Mouse (Mus musculus) urinary bladder, adult 2 months (tissue): ENCODE measurements at regions not wholly inside any gene's neighbourhood (a gene's known extent, or its start where the extent isn't known, plus 50 kb on each side); places are given as distances from the start of the nearest gene placed in this dataset.

Source experiments
- DNase-seq: peaks from one replicate; pipeline ENCODE4 v3.0.0; 2022; ENCODE audit warnings: low spot score

DNA sequence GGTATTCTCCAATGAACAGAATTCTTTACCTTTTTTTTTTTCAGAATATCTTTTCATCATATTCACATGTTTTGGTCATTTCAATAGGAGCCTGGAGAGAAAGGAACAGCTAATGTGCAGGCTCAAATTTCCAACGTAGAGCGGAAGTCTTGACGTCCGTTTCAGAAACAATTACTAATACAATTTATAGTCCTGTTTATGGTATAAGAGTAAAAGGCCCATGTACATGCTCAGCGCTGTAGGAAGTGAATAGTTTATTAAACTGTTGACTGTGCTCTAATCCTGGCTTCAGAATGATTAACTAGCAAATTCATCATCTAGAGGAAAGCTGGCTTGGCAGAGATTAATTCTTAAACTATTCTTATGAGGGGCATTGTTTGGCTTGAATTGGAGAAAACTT is 142.1 kb downstream of the Pik3r1 start:
- no peak for DNase-seq

DNA sequence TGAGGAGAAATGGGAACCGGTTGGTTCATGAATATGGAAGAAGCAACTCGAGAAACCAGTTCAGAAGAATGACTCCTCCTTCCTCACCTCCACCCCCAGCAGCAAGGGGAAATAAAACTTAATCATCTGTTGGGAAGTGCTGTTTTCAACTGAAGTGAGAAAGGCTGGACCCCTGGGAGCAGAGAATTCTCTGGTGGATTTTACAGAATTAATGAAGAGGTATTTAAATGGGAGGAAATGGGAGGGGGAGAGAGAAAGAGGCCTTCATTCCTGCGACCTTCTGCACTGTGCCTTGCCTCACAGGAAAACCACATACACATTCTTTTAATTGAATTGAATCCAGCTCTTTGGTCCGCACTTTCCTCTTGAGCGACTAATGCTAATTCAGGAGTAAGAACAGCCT is 143.8 kb downstream of the Pik3r1 start:
- DNase-seq = no peak

DNA sequence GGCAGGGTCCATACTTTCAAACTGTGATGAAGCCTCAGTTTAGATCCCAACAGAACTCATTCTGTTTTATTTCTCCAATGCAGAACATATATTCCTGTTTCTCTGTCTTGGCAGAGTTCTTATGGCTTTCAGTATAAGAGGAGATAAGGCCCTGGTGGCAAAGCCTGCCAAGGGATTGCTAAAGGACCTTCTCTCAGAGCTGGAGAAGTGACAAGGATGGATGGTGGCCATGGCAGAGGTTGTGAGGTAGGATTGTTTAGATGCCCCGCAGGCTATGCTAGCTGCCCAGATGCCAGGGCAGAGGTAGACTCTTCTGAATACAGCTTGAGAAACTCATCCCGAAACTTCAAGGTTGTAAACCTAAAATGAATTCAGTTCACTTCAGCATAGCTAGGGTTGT is 145.4 kb downstream of the Pik3r1 start:
- no peak for DNase-seq

DNA sequence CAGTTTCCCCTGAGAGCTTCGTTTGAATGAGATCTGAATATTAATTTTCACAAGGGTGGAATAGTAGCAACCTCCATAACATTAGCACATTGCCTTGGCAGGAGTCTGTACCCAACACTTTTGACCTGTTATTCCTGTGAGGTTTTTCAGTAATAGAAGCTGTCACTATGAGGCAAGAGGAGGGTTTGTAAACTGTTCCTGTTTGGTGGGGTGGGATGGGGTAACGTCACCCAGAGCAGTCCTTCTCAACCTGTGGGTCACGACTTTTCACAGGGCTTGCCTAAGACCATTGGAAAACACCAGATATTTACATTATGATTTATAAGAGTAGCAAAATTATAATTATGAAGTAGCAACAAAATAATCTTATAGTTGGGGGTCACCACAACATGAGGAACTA is 147.4 kb downstream of the Pik3r1 start:
- DNase-seq = no peak

DNA sequence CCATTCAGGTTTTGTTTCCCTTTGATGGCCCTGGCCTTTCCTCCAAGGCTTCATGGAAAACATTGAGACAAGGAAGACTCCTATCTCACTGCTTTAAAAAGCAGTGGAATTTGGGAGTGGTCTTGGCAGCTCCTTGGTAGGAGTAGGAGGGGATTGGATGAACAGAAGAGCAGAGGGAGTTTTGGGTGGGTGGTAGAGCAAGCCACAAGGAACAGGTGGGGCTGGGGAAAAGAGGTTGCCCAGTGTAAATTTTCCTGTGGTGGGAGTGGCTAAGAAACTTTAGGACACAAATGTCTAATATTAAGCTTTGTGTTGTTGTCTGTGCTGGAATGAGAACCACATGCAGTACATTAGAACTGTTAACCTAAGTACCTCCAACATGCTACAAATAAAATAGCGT is 148.9 kb downstream of the Pik3r1 start:
- DNase-seq = no peak

DNA sequence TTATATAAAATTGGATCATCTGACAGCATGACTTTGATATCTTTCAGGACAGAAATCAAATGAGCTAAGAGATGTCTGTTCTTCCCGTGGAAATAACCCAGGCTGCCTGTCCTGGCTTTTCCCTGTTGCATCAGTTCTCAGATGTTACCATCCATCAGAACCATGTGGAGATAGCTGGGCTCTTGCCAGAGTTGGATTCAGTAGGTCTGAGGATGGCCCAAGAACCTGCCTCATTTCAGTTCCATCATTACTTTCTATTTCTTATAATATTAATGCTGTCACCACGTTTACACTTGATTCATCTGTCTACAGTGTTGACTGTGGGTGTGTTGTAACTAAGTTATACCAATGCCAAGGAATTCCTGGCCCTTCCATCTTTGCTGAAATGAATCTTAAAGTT is 155.2 kb downstream of the Pik3r1 start:
- no peak for DNase-seq

DNA sequence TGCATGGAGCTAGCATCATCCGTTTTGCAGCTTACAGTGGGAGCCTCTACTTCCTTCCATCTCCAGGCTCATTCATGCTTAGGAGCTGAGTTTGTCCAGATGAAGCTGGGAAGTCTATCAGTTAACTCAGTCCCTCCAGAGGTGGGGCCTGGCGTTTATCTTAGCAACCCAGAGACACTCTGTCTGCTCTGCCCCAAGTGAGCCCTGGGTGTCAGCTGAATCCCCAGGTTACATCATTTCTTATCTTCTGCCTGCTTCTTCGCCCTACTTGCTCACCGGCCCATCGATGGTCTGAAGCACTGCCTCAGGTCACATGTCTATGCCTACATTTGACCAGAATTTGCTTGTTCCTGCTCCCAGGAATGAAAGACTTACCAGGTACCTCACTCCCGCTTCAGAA is 156.3 kb downstream of the Pik3r1 start:
- DNase-seq = no peak

DNA sequence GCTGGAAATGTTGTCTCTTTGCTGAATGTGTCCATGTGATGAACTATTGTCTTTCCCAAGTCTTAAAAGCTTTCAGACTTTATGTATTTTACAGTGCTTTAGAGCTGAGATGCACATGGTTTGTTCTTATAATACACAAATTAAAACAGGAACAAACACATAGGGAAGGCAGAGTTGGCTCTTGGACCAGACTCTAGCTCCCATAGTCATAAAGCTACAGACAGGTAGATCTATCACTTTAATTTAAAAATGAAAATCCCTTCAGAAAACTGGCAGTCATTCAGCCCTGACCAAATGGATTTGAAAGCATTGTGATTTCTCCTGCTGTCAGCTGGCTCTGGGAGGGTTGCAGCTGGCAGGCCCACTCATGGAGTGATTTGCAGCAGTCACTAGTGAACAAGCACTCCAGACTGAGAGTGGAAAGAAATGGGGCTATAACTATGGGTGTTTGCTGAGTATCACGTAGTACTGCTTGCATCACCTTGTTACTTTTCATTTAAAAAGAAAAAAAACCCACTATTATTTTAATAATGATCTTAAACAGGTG is 161.8 kb downstream of the Pik3r1 start:
- DNase-seq = no peak

DNA sequence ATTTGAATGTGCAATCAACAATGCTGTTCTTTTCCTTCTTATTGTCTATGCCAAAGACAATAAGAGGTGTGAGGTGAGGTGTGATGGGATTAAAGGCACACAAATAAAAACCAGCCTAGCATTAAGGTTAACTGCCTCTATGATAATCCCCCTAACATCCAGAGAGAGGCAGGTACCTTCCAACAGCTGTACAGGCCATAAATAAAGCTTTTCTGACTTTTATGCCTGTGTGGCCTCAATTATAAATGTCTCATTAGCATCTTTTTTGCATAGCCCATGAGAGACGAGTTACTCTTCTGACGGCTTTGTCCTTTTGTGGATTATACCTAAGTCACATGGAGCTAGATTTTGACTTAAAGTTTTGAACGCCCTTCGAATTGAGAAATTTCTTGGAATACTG is 162.3 kb downstream of the Pik3r1 start:
- DNase-seq = no peak

DNA sequence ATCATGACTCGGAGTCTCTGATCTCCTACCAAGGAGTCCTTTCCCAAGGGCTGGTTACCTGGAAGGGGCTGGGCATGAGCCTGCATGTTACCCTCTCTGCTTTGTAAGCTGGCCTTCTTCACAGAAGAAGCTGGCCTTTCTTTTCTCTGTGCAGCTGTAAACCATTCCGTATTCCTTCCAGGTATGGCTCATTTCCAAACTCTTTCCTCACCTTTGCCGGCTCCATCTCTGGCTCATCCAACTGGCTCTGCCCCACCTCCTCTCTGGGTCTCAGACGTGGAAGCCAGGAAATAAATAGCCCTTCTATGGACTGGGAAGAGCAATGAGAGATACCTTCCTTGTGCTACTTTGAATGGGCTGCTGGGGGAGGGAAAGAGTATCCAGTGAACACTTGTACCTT is 163.0 kb downstream of the Pik3r1 start:
- no peak for DNase-seq

DNA sequence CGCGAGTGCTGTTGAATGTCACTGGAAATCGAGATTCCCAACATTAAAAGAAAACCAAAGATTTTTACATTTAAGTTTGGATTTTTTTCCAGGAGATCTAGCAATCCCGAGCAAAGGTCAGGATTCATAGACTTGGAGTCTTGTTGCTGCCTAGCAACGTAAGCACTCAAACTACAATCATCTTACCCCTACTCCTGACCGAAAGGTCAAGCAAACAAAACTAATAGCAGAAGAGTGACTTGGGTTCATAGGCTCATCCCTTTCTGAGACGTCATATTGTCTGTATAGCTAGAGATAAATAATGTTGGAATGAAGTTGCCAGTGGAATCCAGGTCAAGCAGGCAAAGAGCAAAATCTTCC is 169.9 kb downstream of the Pik3r1 start:
- DNase-seq = no peak

DNA sequence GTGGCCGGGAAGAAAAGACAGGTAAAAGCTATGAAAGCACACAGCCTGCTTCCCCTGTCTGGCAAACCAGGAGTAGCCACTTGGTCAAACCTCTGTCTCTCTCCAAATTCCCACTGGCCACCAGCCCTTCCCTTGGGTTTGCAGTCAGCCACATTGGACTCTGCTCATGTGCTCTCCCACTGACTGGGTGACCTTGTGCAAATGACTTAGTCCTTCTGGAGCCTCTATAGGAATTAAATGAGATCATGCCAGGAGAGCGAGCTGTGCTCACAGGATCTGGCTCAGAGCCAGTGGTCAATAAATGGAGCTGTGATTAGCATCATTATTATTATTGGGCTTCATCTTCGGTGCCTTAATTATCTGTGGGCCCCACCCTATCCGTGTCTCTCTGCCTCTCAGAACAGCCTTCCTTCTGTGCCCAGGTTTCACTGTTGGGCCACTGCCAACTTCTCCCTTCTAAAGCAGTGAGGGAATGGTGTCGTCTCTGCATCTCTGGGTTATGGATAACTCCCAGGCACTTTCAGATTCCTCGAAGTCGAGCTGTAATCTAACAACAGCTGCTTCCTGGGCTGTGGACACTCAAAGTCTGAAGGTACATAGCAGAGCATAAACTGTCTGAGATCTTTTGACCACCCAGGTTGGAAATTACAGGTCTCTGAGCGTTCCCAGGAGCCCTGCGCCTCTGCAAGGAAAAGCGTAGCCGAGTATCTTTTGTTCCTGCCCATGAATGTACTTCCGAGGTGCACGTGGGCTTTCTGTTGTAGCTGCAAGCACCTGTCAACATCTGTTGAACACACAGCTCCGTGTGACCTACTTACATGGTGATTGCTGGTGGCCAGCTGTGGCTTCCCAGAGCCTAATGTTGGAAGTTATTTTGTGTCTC is 170.5 kb downstream of the Pik3r1 start:
- no peak for DNase-seq

DNA sequence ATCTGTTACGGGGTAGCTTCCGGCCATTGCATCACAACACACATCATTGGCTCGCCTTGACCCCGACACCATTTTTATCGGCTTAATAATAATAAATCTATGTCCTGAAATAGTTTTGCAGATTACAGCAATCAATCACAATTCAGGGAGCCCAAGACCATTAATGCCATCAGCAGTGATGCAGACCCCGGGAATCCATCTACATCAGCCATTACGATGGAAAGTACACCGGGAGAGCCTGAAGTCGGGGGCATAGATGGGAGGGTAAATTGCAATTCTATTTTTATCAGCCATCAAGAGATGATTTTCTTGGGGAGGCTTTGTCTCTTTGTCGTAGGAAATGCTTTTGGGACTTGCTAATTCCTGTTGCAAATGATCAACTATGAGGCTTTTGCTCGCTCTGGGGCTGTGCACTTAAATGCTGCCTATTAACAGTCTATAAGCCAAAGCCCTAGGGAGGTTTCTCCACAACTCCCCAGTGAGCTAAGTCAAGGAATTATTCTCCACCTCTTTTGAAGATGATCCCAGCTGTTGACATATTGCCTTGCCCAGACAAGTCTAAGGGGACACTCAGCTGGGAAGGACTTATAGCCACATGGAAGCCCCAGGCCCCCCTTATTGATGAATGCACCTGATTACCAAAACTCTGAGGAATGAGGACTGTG is 173.4 kb downstream of the Pik3r1 start:
- DNase-seq = no peak

DNA sequence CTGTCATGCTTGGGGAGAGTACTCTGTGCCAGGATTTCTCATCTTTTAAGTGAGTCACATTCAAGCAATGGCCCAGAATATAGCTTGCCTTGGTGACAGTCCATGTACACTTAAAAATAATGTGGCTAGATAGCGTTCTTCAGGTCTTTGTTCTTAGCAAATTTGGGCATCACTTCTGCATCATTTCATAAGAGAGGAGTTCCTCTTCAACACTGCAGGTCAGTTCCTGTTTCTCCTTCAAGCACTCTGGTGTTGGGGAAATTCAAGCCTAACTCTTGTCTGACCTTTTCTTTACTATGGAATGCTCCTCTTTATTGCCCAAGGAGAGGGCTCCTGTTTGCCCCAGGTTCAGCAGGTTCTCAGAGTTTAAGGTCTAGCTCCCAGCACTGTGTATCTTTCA is 175.7 kb downstream of the Pik3r1 start:
- DNase-seq = no peak

DNA sequence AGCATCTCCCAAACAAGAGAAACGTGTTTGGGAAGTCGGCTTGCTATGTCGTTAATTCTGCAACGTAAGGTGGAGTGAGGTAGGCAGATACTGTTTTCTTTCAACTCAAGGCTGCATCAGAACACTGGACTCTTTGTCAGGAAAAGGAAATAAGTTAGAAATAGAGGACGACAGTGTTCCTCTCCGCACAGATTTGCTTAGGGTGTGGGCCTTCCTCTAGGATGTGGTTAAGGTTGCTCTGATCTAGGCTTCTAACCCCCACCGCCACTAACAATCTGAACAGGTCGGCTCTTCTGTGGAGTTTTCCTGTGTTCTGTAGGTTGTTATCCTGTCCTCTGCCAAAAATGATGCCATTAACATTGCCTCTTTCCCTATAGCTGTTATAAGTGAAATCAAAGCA is 179.1 kb downstream of the Pik3r1 start:
- DNase-seq = no peak

DNA sequence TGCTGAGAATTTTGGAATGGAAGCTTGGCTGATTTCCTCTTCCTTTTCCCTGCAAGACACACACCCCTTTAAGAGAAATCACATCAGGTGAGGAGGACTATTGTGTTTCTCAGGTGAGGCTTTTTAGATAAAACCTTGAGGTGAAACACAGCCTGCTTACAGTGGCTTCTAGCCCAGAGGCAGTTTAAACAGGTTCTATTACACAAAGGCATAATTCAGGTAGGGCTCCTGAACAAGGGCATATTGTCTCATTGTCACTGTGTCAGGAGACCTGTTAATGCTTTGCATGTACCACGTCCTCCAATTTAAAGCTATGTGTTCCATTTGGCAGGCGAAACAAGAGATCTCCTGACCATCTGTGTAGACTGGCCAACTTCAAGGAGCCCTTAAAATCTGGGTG is 181.2 kb downstream of the Pik3r1 start:
- no peak for DNase-seq

DNA sequence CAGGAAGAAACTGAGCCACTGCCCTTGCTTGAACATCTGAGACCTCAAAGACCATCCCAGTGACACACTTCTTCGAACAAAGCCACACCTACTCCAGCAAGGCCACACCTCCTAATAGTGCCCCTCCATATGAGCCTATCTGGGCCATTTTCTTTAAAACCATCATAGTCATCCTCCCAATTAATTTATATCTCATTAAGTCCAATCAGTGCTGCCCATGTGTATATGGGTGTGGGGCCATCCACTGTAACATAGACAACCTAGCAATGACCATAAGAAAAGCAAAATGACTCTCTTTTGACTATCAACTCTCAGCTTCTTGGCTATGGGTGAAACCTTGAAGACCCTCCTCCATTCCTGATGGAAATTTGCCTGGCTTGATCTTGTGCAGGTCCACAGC is 191.5 kb downstream of the Pik3r1 start:
- no peak for DNase-seq

DNA sequence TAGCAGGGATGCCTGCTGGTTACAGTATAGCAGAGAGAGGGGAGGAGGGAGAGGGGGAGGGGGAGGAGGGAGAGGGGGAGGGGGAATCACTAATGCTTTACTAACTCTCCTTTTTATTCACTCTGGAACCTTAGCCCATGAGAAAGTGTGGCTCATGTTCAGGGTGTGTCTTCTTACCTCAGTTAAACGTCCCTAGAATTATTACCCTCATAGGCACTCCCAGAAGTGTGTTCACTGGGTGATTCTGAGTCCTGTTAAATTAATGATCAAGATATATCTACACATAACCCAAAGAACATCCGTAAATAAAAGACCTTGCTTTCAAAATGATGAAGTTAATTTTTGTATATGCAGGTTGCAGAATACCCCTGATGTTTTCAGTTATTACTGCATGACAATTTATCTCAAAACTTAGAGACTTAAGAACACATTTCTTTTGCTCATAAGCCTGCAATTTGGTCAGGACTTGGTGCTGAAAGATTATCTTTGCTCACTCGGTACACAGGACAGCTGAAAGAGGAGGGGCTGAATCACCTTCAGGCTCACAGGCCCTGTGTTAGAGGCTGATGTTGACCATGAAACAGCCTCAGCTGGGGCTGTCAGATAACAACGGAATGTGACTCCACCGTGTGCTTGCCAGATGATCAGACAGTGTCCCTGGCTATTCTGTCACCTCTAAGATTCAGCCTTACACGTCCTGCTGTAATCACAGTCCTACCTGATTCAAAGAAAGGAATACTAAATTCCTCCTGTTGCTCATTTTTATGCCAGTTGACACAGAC is 195.0 kb downstream of the Pik3r1 start:
- DNase-seq = no peak

DNA sequence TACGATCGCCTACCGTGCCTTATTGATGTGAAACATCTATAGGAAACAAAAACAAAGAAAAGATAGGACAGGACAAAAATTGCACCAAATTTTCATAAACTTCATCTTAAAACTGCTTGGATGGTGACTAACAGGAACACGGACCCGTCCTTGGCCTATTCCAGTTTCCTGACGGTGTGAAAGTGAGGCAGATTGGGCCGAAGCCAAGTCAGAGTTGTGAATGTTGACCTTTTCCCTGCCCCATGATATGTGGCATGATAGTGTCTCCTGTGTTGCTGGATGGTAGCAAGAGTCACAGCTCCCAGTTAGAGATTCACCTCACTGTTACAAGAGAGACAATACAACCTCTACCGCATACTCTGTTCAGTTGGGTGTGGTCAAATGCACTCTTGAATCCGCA is 195.8 kb downstream of the Pik3r1 start:
- DNase-seq = no peak

DNA sequence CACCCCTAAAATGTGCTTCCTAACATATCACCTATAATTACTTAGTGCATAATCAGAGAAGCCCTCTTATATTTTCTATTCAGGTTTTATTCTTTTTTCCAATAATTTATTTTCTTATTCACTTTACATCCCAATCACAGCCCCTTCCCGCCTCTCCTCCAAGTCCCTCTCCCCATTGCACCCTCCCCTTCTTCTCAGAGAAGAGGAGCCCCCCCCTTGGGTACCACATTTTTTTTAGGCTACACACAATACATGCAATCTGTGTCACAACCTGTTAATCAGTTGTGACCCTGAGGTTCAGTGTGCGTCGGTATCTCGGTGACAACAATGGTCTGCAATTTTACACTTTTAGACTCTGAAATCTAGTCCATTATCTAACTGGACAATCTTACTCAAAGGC is 198.0 kb downstream of the Pik3r1 start:
- no peak for DNase-seq

DNA sequence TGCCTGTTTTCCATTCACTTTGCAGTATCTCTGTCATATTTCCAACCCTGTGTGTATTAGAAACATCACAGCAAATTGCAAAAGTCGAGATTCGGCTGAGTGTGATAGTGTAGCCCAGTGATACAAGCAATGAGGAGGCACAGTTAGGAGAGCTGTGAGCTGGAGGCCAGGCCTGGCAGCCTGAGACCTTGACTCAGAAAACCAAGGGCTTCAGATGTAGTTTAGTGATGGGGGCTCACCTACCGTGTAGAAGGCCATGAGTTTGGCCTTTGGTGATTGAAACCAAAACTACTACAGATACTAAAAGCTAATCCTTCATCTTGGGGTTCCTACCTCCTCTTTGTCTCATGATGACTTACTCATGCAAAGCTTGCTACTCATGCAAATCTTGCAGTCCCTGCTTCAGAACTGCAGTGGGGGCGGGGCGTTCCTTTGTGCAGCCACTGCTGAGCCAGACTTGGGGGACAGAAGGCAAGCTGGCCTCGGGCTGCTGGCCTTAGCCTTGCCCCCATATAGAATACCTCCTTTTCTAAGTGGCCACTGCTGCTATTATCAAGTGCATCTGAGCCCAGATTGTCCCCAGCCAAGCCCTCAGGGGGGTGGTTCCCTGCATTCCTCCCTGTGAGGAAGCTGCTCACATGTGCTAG is 198.9 kb downstream of the Pik3r1 start:
- DNase-seq = no peak

DNA sequence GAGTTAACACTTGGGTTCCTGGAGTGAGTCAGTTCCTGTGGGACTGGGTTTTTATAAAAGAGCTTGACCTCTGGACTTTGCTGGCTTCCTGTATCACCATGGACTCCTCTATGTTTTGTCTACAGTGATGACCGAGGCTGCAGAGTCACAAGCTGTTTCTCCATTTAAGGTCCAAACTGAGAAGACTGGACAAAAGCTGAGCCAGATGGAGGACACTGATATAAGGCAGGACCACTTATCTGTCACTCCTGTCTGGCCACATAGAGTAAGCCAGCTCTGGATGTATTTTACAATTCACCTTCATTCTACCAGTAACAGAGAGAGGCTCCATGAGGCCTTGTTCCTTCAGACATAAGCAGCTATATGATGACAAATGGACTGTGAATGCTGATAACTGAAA is 202.7 kb downstream of the Pik3r1 start:
- DNase-seq = no peak
